Mouse (Mus musculus) retina, postnatal 7 days (tissue): ENCODE measurements around the gene Abcc9.
"Not testable (repeated sequence)": the region's sequence is repeated elsewhere in the genome, so short reads cannot be mapped to it uniquely, and the experiment has no call there.

Experiments
- DNase-seq: peaks from one replicate; pipeline ENCODE4 v3.0.0-alpha.2; 2012; ENCODE audit warnings: low read depth, low spot score

Abcc9 gene

DNA sequence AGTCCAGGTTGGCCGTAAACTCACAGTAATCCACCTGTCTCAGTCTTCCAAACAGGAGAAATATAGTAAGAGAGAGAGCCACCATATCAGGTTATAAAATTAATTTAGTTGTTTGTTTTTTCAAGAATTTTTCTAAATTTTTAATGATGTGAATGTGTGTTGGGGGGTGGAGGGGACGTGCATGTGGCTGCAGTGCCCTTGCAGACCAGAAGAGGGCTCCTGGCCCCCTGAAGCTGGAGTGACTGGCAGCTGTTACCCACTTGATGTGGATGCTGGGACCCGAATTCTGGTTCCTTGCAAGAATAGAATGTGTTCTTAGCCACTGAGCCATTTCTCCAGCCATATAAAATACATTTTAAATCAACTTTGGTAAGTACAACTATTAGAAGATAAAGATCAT, 4.6 kb upstream of the Abcc9 start:
- no peak for DNase-seq

DNA sequence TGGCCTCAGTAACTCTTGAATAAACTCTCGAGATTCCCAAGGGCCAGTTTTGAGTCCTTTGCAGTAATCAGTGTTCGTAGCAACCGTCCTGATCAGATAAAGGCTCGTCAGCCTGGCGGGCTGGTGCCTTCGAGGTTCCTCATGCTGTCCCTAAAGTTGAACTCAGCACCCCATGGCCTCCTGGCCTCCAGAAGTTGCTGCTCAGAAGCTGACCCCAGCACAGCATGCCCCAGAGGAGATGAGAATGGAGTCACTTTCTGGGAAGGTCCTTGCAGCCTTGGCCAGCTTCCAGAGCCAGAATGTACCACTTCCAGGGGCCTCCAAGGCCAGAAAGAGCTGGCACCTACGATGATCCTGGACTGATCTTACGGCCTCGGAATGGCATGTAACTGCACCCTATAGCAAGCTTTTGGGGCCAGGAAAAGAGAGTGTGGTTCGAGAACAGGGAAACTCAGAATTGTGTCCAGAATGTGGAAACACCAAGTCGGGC, 1.4 kb upstream of the Abcc9 start:
- no peak for DNase-seq

DNA sequence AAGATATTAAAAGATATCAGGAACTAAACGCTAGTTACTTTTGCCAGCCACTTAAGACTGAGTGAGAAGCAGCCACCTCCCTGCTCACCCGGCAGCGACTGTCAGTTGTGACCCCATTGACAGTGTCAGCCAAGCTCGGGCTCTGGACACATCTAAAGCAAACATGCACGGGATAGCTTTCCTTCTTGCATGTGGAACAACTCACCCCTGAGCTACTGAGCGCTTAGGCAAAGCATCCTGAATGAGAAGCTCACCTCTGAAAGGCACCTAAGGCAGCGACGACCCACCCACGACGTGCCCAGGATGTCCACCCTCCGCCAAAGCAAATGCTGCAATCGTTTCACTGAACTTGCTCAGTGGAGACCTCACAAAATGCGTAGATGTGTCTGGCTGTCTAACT, 954 bp downstream of the Abcc9 start:
- no peak for DNase-seq

DNA sequence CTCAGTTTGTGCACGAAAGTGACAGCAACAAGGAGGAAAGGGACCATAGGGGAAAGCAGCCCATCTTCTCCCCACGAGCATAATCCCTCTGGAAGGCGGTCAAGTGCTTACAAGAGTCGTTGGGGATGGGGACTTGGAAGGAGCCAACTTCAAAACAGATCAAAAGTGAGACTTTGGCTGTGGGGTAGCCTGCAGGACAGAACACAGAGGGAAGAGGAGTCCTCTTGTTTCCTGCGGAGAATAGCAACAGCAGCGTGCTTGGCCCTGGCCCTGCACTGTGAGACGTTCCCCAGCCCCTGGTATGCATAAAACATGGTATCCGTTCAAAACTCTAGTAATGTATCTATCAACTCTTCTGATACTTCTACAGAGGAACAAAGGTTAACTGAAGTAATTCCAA, 1.4 kb downstream of the Abcc9 start:
- no peak for DNase-seq

DNA sequence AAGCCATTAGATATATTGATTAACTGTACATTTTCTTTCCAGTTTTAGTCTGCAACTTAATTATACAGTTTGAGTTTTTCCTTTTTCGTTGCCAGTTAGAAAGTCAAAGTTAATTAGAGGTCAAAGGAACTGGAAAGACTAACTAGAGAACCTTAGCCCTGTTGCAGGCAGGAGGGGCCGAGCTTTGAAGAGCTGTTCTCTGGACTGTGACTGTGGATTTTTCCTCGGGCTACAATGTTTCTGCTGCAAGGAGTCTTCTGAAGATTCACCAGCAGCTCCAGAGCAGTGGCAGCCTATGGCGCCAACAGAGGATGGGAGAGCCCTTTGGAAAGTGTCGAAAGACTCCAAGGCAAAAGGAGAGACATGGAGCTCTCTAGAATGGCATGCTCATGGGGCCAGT, 10.0 kb downstream of the Abcc9 start:
- no peak for DNase-seq

DNA sequence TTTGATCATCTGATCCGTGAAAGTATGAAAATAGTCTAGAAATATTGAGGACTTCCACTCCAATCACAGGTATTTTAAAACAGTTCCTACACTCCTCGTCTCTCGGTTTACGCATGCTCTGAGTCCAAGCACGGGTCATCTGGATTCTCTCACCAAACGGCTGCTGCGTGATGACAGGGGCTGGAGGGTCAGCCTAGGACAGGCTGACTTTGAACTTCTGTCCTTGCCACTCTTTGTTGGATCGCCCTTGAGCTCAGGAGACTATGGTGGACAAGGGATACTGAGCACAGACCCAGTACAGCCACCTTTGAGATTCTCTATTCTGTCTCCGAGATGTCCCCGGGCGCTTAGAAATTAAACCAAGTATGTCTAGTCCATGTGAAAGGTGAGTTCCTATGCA, 12.4 kb downstream of the Abcc9 start:
- DNase-seq: no peak

DNA sequence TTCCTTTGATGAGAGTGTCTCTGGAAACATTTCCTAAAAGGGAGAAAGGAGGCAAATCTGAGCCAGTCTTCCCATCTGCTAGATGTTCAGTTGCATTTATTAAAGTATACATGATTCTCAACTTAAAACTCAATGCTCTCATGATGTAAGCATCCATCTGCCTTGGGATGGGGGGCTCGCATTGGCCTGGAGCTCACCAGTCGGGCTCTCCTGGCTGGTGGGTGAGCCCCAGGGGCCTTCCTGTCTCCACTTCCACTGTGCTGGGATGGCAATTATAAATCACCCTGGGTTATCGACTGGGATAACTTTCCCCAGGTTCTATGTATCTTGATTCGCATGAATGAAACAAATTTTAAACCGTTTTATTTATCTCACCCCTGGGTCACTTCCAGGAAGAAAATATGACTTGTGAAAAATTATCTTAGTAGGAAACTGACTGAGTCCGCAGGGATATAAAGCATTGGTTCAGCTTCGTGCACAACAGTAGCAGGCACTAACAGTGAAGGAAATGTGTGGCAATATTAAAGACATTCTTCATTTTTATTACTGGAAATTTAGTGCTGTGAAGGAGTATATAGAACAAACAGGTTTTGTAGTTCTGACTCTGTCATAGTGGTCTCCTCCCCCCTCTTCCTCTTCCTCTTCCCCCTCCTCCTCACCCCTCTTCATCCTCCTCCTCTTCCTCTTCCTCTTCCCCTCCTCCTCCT, 19.0 kb downstream of the Abcc9 start:
- DNase-seq: no peak

DNA sequence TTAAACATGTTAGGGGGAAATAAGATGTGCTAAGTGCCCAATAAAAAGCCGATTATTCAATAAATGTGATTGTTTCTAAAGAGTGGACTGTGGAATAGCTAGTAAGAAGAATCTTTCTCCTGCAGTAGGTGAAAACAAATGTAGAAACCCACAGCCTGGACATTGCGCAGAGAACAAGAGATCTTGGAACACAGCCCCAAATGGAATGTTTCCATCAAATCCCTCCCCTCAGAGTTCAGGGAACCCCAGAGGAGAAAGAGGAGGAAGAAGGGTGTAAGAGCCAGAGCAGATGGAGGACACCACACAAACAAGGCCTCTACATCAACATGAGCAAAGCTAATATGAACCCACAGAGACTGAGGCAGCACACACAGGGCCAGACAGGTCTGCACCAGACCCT, 32.1 kb downstream of the Abcc9 start:
- DNase-seq: no peak

DNA sequence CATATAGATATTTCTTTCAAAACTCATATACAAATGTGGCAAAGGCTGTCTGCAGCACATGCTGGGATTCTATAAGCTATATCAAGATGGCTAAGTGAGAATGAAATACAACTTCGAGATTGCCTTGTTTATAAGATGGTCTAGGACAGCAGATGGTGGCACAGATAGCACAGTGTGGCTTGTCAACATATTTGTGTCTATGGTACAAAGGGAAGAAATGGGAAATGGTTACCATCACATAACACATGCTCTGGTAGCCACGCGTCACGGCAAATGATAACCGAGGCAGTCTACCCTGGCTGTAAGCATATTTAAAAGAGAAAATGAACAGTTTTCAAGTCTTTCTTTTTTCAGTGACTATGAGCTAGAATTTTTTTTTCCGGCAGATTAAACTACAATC, 32.8 kb downstream of the Abcc9 start:
- DNase-seq: no peak

DNA sequence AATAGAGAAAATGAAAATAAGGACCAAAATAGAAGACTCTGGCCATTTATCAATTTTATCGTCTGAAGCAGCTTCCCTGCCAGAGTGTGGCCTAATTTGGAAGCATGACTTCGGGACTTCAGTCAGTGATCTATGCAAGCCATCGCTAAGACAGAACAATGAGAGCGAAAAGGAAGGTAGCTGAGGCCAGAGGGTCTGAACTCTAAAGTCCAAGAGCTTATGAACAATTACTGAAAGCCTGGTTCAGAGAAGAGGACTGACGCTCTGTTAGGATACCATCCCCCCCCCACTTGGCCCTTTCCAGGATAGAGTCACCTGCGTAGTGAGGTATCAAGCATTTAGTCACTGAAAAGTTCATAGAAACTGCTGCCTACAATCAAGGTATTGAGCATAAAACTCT, 33.3 kb downstream of the Abcc9 start:
- no peak for DNase-seq

DNA sequence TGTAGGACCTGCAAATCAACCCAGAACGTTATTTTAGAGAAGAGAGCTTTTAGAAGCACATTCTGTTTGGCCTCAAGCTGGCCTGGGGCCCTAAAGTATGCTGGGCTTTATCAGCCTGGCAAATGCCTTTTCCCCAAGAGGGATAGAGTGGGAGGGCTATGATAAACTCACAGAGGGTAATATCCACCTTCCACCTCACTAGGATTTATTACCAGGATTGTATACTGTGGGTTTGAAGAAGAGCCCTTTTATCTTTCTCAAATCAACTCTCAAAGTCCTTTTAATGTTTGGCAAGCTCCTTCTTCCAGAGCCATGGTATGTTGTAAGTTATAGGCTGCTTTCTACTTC, 33.7 kb downstream of the Abcc9 start:
- DNase-seq: no peak

DNA sequence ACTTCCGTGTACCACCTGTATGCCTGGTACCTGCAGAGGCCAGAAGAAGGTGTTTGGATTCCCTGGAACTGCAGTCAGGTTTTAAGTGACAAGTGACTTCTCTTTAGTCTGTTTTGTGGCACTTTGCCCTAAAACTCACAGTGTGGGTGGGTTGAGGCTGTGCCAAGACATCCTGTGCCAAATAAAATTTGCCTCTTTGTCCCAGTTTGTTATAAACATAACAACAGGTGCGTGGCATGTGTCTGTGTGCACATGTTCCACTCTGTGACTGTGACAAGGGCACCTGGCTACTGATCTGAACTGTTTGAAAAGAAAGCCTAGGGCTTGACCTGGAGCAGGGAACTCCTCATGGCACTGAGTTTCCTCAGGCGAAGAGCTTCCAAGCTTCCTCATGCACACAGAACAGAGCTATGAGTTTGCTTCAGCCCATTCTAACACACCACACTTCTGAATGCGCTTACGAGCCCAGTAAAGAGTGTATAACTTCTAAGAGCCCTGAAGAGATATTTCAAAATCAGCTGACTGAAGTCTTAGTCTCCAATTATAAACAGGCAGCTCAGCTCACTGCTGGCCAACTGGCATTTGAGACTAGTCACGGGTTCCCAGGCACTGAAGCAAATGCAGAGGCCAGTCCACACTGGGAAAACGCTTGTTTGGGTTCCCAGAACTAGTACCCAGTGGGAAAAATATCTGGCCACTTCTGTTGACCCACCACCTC, 34.3 kb downstream of the Abcc9 start:
- no peak for DNase-seq

DNA sequence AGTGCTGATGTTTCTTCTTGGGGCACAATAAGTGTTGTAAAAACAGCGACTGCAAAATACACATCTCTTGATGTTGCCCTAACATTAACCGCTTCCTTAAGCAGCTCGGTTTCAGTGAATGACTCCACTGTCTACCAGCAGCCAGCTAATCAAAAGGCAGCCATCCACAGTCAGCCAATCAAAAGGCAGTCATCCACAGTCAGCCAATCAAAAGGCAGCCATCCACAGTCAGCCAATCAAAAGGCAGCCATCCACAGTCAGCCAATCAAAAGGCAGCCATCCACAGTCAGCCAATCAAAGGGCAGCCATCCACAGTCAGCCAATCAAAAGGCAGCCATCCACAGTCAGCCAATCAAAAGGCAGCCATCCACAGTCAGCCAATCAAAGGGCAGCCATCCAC, 40.1 kb downstream of the Abcc9 start:
- not testable (repeated sequence) for DNase-seq

DNA sequence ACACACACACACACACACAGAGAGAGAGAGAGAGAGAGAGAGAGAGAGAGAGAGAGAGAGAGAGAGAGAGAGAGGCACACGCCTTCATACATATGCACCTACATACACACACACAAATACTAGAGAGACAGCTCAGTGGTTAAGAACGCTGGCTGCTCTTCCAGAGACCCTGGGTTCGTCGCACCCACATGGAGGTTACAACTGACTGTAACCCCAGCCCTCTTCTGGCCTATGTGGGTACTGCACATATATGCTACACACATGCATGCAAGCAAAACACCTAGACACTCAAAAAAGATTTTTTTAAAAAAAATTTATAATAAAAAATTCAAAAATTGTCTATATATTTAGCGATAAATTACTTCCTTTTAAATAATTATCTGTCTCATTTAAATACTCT, 43.1 kb downstream of the Abcc9 start:
- DNase-seq: no peak

DNA sequence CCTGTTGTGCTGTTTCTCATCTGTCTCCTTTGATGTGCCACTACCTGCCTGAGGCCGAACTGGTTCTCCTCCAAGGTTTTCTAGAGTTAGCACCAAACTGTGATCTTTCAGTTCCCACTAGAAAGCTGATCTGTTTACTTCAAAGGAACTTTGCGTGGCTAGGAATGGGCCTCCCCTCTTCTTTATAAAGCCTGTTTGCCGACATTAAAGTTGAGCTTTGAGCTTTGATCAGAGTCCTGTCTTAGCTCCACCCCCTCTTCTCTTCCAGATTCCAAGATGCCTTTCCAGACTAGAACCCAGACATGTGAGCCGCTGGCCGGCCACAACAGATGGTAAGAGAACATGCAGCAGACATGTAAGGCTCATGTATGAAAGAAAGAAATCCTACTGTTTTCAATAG, 47.6 kb downstream of the Abcc9 start:
- no peak for DNase-seq

DNA sequence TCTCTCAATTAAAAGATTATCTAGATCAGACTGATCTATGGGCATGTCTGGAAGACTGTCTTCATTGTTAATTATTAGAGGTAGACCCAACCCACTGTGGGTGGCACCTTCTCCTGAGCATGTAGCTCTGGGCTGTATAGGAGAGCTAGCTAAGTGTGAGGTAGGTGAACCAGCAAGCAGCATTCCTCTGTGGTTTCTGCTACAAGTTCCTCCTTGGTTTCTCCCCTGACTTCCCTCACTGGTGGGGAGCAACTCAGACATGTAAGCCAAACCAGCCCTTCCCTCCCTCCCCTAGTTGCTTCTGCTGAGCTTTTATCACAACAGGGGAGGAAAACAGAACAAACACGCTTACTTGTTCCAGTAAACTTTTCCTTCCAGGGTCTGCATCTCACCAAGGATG, 49.9 kb downstream of the Abcc9 start:
- no peak for DNase-seq

DNA sequence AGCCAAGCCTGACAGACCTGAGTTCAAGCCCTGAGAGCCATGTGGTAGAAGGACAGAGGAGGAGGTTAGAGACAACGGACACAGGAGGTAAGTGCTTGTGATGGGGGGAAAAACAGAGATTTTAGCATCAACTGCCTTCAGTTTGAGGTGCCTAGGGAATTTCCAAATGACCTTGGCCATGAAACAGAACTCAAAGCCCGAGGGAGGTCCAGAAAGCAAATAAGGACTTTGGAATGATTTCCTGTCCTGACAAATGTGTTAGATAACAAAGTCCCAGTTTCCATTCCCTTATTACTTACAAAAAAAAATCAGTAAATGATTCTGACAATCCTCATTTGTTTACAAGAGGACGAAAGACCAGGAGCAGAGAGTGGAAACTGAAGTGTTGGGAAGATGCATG, 52.8 kb downstream of the Abcc9 start:
- no peak for DNase-seq

DNA sequence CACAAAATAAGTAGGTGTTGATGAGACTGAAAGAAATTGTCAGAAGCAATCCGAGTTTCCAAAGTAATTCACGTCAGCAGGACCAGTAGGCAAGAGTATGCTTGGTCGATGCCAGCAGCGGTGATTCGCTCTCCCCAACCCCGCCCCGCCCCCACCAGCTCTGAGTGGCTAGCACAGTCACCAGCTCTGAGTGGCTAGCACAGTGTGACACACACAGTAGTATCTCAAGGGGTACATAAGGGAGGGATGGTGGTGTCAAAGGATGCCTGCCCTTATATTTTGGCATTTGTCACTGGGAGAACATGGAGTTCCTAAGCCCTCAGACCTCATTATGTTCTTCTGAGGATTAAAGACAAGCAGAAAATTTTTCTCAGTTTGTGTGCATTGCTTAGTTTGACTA, 56.6 kb downstream of the Abcc9 start:
- DNase-seq: no peak

DNA sequence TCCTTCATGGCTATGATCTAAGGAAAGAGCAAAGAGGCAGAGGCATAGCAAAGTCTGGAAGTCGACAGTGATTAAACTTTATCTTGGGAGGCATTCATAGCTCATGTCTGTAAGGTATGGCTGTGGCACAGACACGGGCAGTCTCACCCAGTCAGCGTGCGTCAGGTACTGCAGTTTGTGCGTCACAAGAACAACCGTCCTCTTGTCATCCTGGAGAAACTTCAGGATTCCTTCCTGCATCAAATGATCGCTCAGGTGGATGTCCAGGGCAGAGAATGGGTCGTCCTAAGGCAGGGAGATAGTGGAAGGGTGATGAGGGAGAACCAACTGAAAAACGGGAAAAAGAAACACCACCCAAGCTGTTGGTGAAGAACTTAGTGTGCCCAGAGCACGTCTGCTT, 62.8 kb downstream of the Abcc9 start:
- no peak for DNase-seq

DNA sequence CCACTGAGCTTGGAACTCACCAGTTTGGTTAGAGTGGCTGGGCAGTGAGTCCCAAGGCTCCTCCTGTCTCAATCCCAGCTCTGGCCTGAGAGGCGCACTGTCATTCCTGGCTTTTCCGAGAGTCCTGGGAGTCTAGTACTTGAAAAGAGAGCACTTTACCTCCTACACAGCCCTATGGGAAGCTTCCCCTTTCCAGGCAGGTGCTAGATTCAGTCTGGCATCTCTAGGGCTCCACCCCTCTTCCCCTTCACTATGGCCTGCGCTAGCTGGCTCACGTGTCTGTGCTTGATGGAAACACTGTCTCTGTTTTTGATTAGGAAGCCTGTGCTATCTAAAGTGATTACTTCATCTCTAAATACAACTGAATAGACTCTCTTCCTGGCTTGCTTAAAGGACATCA, 66.5 kb downstream of the Abcc9 start:
- DNase-seq: no peak

DNA sequence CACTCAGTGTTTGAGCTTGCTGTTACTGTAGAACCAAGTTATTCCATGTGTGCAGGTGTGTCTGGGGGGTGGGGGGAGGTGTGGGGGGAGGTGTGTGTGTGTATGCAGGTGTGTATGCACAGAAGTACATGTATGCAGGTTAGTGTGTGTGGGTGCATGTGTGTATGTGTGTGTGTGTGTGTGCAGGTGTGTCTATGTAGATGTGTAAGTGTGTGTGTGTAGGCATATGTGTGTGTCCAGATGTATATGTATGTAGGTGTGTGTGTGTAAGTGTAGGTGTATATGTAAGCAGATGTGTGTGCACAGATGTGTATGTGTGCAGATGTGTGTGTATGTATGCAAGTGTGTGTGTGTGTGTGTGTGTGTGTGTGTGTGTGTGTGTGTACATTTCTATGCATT, 66.9 kb downstream of the Abcc9 start:
- DNase-seq: no peak

DNA sequence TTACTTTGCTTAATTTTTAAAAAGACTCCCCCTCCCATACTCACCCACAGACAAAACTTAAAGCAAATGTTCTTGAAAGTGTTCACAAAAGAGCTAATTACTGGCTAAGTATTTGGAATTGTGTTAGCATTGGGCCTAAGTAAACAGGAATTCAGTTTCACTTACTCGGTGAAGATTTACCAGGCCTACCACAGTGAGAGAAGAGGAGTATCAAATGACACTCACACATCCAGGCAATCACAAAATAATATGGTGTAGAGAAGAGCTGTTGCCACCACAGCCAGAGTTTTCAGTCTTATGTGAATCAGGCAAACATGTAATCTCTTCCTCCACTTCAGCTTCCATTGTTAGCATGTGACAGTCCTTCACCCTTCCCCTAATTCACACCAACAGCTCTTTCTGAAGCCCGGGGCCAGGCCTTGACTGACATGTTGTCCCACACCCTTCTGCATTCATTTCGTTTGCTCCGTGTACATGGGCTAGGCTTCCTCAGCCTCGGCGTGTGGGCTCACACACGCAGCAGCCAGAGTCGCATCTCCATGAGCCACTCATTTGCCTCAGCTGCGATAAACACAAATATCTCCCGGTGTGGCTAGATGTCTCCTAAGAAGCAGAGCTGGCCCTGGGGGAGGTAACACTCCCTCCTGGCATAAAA, 67.5 kb downstream of the Abcc9 start:
- DNase-seq: no peak

DNA sequence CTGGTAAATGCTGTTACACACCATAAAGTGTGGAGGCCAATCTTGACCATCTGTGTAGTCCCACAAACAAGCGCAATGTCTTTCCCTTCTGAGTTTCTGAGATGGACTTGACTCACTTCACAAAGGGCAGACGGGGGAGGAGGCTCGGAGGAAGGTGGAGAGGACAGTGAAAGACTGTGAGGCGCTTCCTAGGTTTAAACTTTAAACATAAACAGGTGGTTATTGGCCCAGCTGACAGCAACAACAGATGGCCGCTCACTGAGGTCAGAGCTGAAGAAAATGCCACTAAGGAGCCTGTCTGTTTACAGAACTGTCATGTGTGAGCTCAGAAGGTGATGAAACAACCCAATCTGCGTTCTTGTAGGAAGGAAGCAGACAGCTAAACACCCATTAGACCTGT, 78.8 kb downstream of the Abcc9 start:
- DNase-seq: no peak
